Mouse (Mus musculus): ENCODE data around the gene 2610001J05Rik. TPM values are rescaled to one million over a fixed set of nuclear protein-coding genes. Genes with fewer than 3 reads are reported as not detected.

2610001J05Rik gene
- polyA plus RNA-seq, 1 experiment from 2014 or later = 99.1 TPM

Other genes starting within 250 kb of the 2610001J05Rik start
- gene Bmt2, start 193.6 kb downstream of the 2610001J05Rik start, polyA plus RNA-seq (2015; fragmentation: Nextera tagmentation; extraction: Ambion mirVana) = 17.8 and 18.6 TPM in 2 replicates
- 1.5 and 2.7 TPM in 2 replicates for gene Gpr85, start 31.6 kb downstream of the 2610001J05Rik start, polyA plus RNA-seq (2015; fragmentation: Nextera tagmentation; extraction: Ambion mirVana)

Data from kidney, embryonic 15.5 days (tissue).